Mouse (Mus musculus): ENCODE measurements around the gene Atp1b1. TPM values are rescaled to one million over a fixed set of nuclear protein-coding genes. Genes with fewer than 3 reads are reported as not detected.

The Atp1b1 gene
- polyA plus RNA-seq, 1 experiment from 2014 or later: 52.5 TPM

GRCm38 (mm10) chr1:164436749-164437148, 21.4 kb downstream of the Atp1b1 start:
- Histone ChIP-seq H3K27ac (ENCODE audit: low read depth, low read length) (no peak overlapping the region), H3K4me1 (ENCODE audit: control insufficient read depth, insufficient read depth, low read length) (0 out of 2 replicates have a peak, but pooled peaks cover 3% of the 10 kb centered on the region), H3K4me3 (ENCODE audit: low read depth, low read length) (no peak overlapping the region), H3K9me3 (replicated peaks; ENCODE audit: control insufficient read depth, low read length) (no peaks in the 10 kb centered on the region), H3K27me3 (replicated peaks; ENCODE audit: control insufficient read depth, insufficient read depth, low read length) (no peaks in the 10 kb centered on the region), H3K4me2 (ENCODE audit: low read length) (no peak overlapping the region), H3K36me3 (ENCODE audit: control insufficient read depth, insufficient read depth, low read length) (peaks cover 51% of the 10 kb centered on the region), H3K9ac (ENCODE audit: low read length) (no peak overlapping the region)
- 83% methylated on average over 7 of the region's 7 CpGs for WGBS
- ATAC-seq (no peak), DNase-seq (ENCODE audit: low spot score) (no peak)

DNA sequence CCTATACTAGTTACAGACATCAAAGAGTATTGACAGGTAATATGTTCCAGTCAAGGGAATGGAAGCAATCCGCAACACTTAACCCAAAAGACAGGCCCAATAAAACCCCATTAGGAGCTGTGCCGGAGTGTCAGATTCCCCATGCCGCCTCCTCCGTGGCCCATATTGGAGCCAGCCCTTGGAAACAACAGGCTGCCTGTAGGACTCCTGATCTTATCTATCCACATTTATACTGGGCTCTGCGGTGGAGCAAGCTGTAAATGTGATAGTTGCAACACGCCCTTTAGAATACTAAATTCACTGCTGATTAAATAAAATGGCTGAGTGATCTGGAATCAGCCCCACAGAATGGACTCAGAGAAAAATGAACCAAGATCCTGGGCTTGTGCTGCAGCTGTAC, 24.1 kb downstream of the Atp1b1 start:
- no peaks in the 10 kb centered on the region for H3K27me3 ChIP-seq (replicated peaks; ENCODE audit: control insufficient read depth, insufficient read depth, low read length)
- H3K4me1 ChIP-seq (ENCODE audit: control insufficient read depth, insufficient read depth, low read length): 0 out of 2 replicates have a peak, but pooled peaks cover 3% of the 10 kb centered on the region
- H3K27ac ChIP-seq (ENCODE audit: low read depth, low read length): no peak overlapping the region
- no peak for DNase-seq (ENCODE audit: low spot score)
- no peak overlapping the region for H3K4me3 ChIP-seq (ENCODE audit: low read depth, low read length)
- peaks cover 24% of the 10 kb centered on the region for H3K36me3 ChIP-seq (ENCODE audit: control insufficient read depth, insufficient read depth, low read length)
- ATAC-seq: no peak
- no peak overlapping the region for H3K9ac ChIP-seq (ENCODE audit: low read length)
- no peak overlapping the region for H3K4me2 ChIP-seq (ENCODE audit: low read length)
- 89% methylated on average over 6 of the region's 6 CpGs for WGBS
- no peaks in the 10 kb centered on the region for H3K9me3 ChIP-seq (replicated peaks; ENCODE audit: control insufficient read depth, low read length)

GRCm38 (mm10) chr1:164432649-164433048, 25.5 kb downstream of the Atp1b1 start:
- H3K27me3 ChIP-seq (replicated peaks; ENCODE audit: control insufficient read depth, insufficient read depth, low read length): no peaks in the 10 kb centered on the region
- no peak overlapping the region for H3K4me2 ChIP-seq (ENCODE audit: low read length)
- no peak overlapping the region for H3K4me3 ChIP-seq (ENCODE audit: low read depth, low read length)
- peaks cover 14% of the 10 kb centered on the region for H3K36me3 ChIP-seq (ENCODE audit: control insufficient read depth, insufficient read depth, low read length)
- H3K9me3 ChIP-seq (replicated peaks; ENCODE audit: control insufficient read depth, low read length): no peaks in the 10 kb centered on the region
- no peak overlapping the region for H3K9ac ChIP-seq (ENCODE audit: low read length)
- H3K27ac ChIP-seq (ENCODE audit: low read depth, low read length): no peak overlapping the region
- 0 out of 2 replicates have a peak, but pooled peaks cover 3% of the 10 kb centered on the region for H3K4me1 ChIP-seq (ENCODE audit: control insufficient read depth, insufficient read depth, low read length)
- 83% methylated on average over 5 of the region's 5 CpGs for WGBS
- no peak for ATAC-seq
- DNase-seq (ENCODE audit: low spot score): no peak

- Histone ChIP-seq H3K27me3 (replicated peaks; ENCODE audit: control insufficient read depth, insufficient read depth, low read length) (no peaks in the 10 kb centered on the region), H3K9ac (ENCODE audit: low read length) (no peak overlapping the region), H3K4me2 (ENCODE audit: low read length) (no peak overlapping the region), H3K4me1 (ENCODE audit: control insufficient read depth, insufficient read depth, low read length) (no peaks in the 10 kb centered on the region), H3K9me3 (replicated peaks; ENCODE audit: control insufficient read depth, low read length) (no peaks in the 10 kb centered on the region), H3K27ac (ENCODE audit: low read depth, low read length) (no peak overlapping the region), H3K4me3 (ENCODE audit: low read depth, low read length) (no peak overlapping the region), H3K36me3 (ENCODE audit: control insufficient read depth, insufficient read depth, low read length) (no peaks in the 10 kb centered on the region)
- WGBS: 88% methylated on average over 9 of the region's 9 CpGs
- no peak for ATAC-seq
- no peak for DNase-seq (ENCODE audit: low spot score)
Observed at GRCm38 (mm10) chr1:164428644-164429043, 29.5 kb downstream of the Atp1b1 start.

- Histone ChIP-seq H3K27ac (ENCODE audit: low read depth, low read length) (no peak overlapping the region), H3K9ac (ENCODE audit: low read length) (no peak overlapping the region), H3K4me3 (ENCODE audit: low read depth, low read length) (no peak overlapping the region), H3K9me3 (replicated peaks; ENCODE audit: control insufficient read depth, low read length) (no peaks in the 10 kb centered on the region), H3K4me1 (ENCODE audit: control insufficient read depth, insufficient read depth, low read length) (no peaks in the 10 kb centered on the region), H3K4me2 (ENCODE audit: low read length) (no peak overlapping the region), H3K36me3 (ENCODE audit: control insufficient read depth, insufficient read depth, low read length) (no peaks in the 10 kb centered on the region), H3K27me3 (replicated peaks; ENCODE audit: control insufficient read depth, insufficient read depth, low read length) (no peaks in the 10 kb centered on the region)
- 80% methylated on average over 7 of the region's 7 CpGs for WGBS
- no peak for DNase-seq (ENCODE audit: low spot score)
- no peak for ATAC-seq
Observed at GRCm38 (mm10) chr1:164427777-164428176, 30.4 kb downstream of the Atp1b1 start.

GRCm38 (mm10) chr1:164426227-164426626, 31.9 kb downstream of the Atp1b1 start:
- Histone ChIP-seq H3K9me3 (replicated peaks; ENCODE audit: control insufficient read depth, low read length) (no peaks in the 10 kb centered on the region), H3K4me1 (ENCODE audit: control insufficient read depth, insufficient read depth, low read length) (no peaks in the 10 kb centered on the region), H3K4me3 (ENCODE audit: low read depth, low read length) (no peak overlapping the region), H3K27ac (ENCODE audit: low read depth, low read length) (no peak overlapping the region), H3K27me3 (replicated peaks; ENCODE audit: control insufficient read depth, insufficient read depth, low read length) (no peaks in the 10 kb centered on the region), H3K36me3 (ENCODE audit: control insufficient read depth, insufficient read depth, low read length) (no peaks in the 10 kb centered on the region), H3K9ac (ENCODE audit: low read length) (no peak overlapping the region), H3K4me2 (ENCODE audit: low read length) (no peak overlapping the region)
- ATAC-seq: no peak
- WGBS: 80% methylated on average over 7 of the region's 7 CpGs
- no peak for DNase-seq (ENCODE audit: low spot score)

- no peak overlapping the region for H3K4me2 ChIP-seq (ENCODE audit: low read length)
- H3K4me1 ChIP-seq (ENCODE audit: control insufficient read depth, insufficient read depth, low read length): no peaks in the 10 kb centered on the region
- 90% methylated on average over 6 of the region's 6 CpGs for WGBS
- no peak overlapping the region for H3K4me3 ChIP-seq (ENCODE audit: low read depth, low read length)
- DNase-seq (ENCODE audit: low spot score) (no peak), ATAC-seq (no peak)
- H3K27me3 ChIP-seq (replicated peaks; ENCODE audit: control insufficient read depth, insufficient read depth, low read length): no peaks in the 10 kb centered on the region
- H3K9me3 ChIP-seq (replicated peaks; ENCODE audit: control insufficient read depth, low read length): no peaks in the 10 kb centered on the region
- H3K27ac ChIP-seq (ENCODE audit: low read depth, low read length): no peak overlapping the region
- no peaks in the 10 kb centered on the region for H3K36me3 ChIP-seq (ENCODE audit: control insufficient read depth, insufficient read depth, low read length)
- H3K9ac ChIP-seq (ENCODE audit: low read length): no peak overlapping the region
Observed at GRCm38 (mm10) chr1:164420623-164421354, 37.4 kb downstream of the Atp1b1 start.

DNA sequence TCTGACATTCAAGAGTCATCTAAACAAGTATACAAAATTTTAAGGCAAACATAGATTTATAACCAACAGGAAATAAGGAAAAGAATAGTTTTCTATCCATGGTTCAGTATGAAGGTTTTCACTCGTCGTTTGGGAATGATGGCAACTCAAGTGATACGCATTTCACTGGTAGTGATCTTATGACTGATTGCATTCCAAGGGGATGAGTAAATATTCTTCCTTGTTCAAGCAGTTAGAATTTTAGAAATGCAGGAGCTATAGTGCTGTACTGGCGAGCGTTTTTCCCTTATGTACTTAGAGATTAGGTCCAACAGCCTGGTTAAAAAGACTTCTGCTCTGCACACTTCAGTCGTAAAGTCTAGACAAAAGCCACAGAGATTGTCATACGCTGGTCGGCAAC, 38.8 kb downstream of the Atp1b1 start:
- no peak overlapping the region for H3K4me3 ChIP-seq (ENCODE audit: low read depth, low read length)
- H3K9ac ChIP-seq (ENCODE audit: low read length): no peak overlapping the region

DNA sequence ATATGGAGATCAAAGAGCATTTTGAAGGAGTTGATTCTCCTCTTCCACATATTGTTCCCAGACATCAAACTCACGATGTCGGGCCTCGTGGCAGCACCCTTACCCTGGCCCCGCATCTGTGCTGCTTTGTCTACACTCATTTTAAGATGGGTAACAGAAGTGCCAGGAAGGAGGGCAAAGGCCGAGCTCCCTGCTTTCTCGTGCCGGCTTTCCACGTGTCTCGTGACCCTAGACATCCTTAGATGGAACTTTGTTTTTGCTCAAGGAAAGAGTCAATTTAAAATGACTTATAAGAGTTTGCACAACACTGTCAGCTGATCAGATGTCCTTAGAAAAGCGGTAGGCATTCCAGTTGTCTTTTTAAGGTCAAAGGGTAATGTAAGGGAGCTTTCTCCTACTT, 39.8 kb downstream of the Atp1b1 start:
- Histone ChIP-seq H3K4me2 (ENCODE audit: low read length) (no peak overlapping the region), H3K9ac (ENCODE audit: low read length) (no peak overlapping the region), H3K27me3 (replicated peaks; ENCODE audit: control insufficient read depth, insufficient read depth, low read length) (no peaks in the 10 kb centered on the region), H3K9me3 (replicated peaks; ENCODE audit: control insufficient read depth, low read length) (no peaks in the 10 kb centered on the region), H3K27ac (ENCODE audit: low read depth, low read length) (no peak overlapping the region), H3K36me3 (ENCODE audit: control insufficient read depth, insufficient read depth, low read length) (no peaks in the 10 kb centered on the region), H3K4me1 (ENCODE audit: control insufficient read depth, insufficient read depth, low read length) (no peaks in the 10 kb centered on the region), H3K4me3 (ENCODE audit: low read depth, low read length) (no peak overlapping the region)
- WGBS: 91% methylated on average over 10 of the region's 10 CpGs
- ATAC-seq (no peak), DNase-seq (ENCODE audit: low spot score) (no peak)

More for the DNA sequence above, 38.8 kb downstream of the Atp1b1 start:
- no peak overlapping the region for H3K4me2 ChIP-seq (ENCODE audit: low read length)
- no peak overlapping the region for H3K27ac ChIP-seq (ENCODE audit: low read depth, low read length)
- no peaks in the 10 kb centered on the region for H3K27me3 ChIP-seq (replicated peaks; ENCODE audit: control insufficient read depth, insufficient read depth, low read length)
- ATAC-seq: no peak
- H3K36me3 ChIP-seq (ENCODE audit: control insufficient read depth, insufficient read depth, low read length): no peaks in the 10 kb centered on the region
- no peaks in the 10 kb centered on the region for H3K4me1 ChIP-seq (ENCODE audit: control insufficient read depth, insufficient read depth, low read length)
- 93% methylated on average over 8 of the region's 8 CpGs for WGBS
- DNase-seq (ENCODE audit: low spot score): no peak
- H3K9me3 ChIP-seq (replicated peaks; ENCODE audit: control insufficient read depth, low read length): no peaks in the 10 kb centered on the region
